Mouse (Mus musculus): ENCODE measurements at regions not wholly inside any gene's neighbourhood (a gene's known extent, or its start where the extent isn't known, plus 50 kb on each side); places are given as distances from the start of the nearest gene placed in this dataset.
A peak's percentile ranks its signal among the peaks of the same experiment; 100 is the strongest.

- intact Hi-C loops (cut with DNase I), result no loop called here
- DNase-seq (ENCODE audit: extremely low spot score in 1 of 2, low spot score in 2 of 2), result no peak
These were observed 672.2 kb upstream of the 4930452B06Rik start for GRCm38 (mm10) chr14:9338220-9338619.

GRCm38 (mm10) chr14:9337107-9337506 lies 671.1 kb upstream of the 4930452B06Rik start:
- DNase-seq (ENCODE audit: extremely low spot score in 1 of 2, low spot score in 2 of 2), result no peak
- intact Hi-C loops (cut with DNase I), result no loop called here

DNA sequence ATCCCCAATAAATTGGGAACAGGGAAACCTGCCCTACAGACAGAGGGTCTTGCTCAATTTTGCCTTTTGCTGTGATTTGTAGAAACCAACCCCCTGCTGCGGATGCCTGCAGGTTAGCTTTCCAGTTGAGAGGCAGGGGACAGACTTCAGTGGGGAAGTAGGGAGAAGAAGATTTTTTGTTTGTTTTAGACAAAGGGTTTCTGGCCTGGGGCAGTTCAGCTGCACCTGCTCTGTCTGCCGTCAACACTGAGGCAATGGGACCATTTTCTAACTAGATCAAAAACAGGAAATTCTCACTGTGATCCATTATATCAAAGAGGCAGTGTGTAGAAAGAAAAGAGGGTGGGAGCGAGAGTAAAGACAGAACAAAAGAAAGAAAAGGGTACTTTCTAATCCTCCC lies 665.6 kb upstream of the 4930452B06Rik start:
- intact Hi-C loops (cut with DNase I), result no loop called here
- DNase-seq (ENCODE audit: extremely low spot score in 1 of 2, low spot score in 2 of 2), result peak in 1 of 2 experiments; percentile 18

DNA sequence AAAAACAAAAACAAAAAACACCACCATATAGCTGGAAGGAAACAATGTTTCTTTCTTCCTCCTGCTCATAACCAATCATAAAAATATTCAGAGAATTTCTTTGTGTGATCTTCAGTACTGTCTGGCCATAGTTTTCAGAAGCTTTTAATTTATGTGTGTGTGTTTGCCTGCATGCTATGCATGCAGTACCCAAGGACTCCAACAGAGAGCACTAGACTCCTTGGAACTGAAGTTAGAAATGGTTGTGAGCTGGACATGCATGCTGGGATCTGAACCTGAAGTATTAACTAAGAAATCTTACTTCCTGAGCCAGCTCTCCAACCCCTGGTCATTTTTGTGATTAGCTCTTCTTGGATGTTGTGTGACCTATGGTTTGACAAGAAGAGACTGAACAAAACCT lies 664.7 kb upstream of the 4930452B06Rik start:
- intact Hi-C loops (cut with DNase I), result no loop called here
- no peak for DNase-seq (ENCODE audit: extremely low spot score in 1 of 2, low spot score in 2 of 2)

DNA sequence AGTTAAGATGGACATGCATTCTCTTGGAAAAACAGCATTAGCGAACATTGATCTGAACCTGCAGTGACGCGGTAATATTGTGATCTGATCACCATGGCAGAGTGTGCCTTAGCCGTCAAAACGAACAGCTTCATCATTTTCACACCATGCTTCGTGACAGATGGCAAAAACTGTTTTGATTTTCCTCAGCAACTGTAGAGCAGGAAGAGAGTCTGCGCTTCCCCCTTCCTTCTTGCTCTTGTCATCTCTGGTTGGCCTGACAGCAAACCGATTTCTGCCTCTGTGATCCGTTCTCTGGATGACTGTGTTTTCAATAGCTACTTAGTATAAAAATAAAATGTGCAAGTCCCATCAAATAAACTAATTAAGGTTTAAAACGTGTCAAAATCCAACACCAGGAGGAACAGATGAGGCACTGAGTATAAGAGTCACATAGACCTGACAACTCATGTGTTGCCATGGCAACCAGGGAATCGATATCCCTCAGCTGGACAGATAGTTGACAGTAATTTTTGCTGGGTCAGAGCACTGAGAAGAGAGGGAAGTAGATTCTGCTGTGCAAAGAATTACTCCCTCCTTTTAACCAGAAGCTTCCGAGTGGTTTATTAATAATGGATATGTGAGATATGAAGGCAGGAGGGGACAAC lies 663.9 kb upstream of the 4930452B06Rik start:
- intact Hi-C loops (cut with DNase I), result no loop called here
- peak in 1 of 2 experiments; percentile 24 for DNase-seq (ENCODE audit: extremely low spot score in 1 of 2, low spot score in 2 of 2)

GRCm38 (mm10) chr14:9327344-9327743 lies 661.3 kb upstream of the 4930452B06Rik start:
- DNase-seq (ENCODE audit: extremely low spot score in 1 of 2, low spot score in 2 of 2), result no peak
- intact Hi-C loops (cut with DNase I), result no loop called here

GRCm38 (mm10) chr14:9319842-9320241 lies 653.8 kb upstream of the 4930452B06Rik start:
- no peak for DNase-seq (ENCODE audit: extremely low spot score in 1 of 2, low spot score in 2 of 2)
- intact Hi-C loops (cut with DNase I), result no loop called here

- no peak for DNase-seq (ENCODE audit: extremely low spot score in 1 of 2, low spot score in 2 of 2)
- intact Hi-C loops (cut with DNase I), result no loop called here
These were observed 652.9 kb upstream of the 4930452B06Rik start for GRCm38 (mm10) chr14:9318796-9319465.

- no peak for DNase-seq (ENCODE audit: extremely low spot score in 1 of 2, low spot score in 2 of 2)
- intact Hi-C loops (cut with DNase I), result no loop called here
These were observed 649.2 kb upstream of the 4930452B06Rik start for GRCm38 (mm10) chr14:9315224-9315623.

- DNase-seq (ENCODE audit: extremely low spot score in 1 of 2, low spot score in 2 of 2), result no peak
- intact Hi-C loops (cut with DNase I), result no loop called here
These were observed 630.1 kb upstream of the 4930452B06Rik start for GRCm38 (mm10) chr14:9296145-9296544.

DNA sequence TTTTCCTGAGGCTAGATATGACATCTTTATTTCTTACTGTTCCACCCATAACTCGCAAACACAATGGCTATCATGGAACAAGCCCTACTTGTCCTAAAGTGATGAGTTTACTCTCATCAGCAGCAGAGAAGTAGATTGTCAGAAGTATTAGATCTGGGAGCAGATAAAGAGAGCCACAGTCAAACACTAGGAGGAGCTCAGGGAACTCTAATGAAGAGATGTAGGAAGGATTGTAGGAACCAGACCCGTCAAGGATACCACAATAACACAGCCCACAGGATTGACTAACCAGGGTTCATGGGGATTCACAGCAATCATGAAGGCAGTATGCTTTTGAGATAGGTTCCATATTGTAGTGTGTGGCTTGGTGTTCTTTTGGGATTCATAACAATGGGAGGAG lies 628.5 kb upstream of the 4930452B06Rik start:
- no peak for DNase-seq (ENCODE audit: extremely low spot score in 1 of 2, low spot score in 2 of 2)
- intact Hi-C loops (cut with DNase I), result no loop called here

GRCm38 (mm10) chr14:9288103-9288502 lies 622.1 kb upstream of the 4930452B06Rik start:
- no peak for DNase-seq (ENCODE audit: extremely low spot score in 1 of 2, low spot score in 2 of 2)
- intact Hi-C loops (cut with DNase I), result no loop called here

- DNase-seq (ENCODE audit: extremely low spot score in 1 of 2, low spot score in 2 of 2), result no peak
- intact Hi-C loops (cut with DNase I), result no loop called here
These were observed 619.6 kb upstream of the 4930452B06Rik start for GRCm38 (mm10) chr14:9285606-9286002.

GRCm38 (mm10) chr14:9284976-9285605 lies 619.1 kb upstream of the 4930452B06Rik start:
- intact Hi-C loops (cut with DNase I), result no loop called here
- no peak for DNase-seq (ENCODE audit: extremely low spot score in 1 of 2, low spot score in 2 of 2)

- intact Hi-C loops (cut with DNase I), result no loop called here
- DNase-seq (ENCODE audit: extremely low spot score in 1 of 2, low spot score in 2 of 2), result no peak
These were observed 601.4 kb upstream of the 4930452B06Rik start for GRCm38 (mm10) chr14:9267282-9268091.

DNA sequence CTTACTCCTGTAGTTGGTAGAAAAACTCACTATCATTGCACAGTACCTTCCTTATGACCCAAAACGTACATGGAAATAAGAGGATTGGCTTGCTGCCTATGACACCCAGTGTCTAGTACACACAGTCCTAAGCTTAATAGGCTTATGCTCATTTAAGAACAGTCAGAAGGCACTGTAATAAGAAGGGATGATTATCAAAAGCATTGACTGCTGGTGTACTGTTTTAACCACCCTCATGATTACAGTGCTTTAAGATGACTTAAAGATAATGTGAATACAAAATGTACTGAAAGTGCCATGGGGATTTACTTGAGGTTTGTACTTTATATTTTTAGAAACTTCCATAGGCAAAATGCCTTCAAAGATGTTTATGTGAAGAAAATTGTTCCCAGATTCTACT lies 586.0 kb upstream of the 4930452B06Rik start:
- DNase-seq (ENCODE audit: extremely low spot score in 1 of 2, low spot score in 2 of 2), result no peak
- intact Hi-C loops (cut with DNase I), result no loop called here

GRCm38 (mm10) chr14:9245266-9245665 lies 579.2 kb upstream of the 4930452B06Rik start:
- intact Hi-C loops (cut with DNase I), result no loop called here
- no peak for DNase-seq (ENCODE audit: extremely low spot score in 1 of 2, low spot score in 2 of 2)

DNA sequence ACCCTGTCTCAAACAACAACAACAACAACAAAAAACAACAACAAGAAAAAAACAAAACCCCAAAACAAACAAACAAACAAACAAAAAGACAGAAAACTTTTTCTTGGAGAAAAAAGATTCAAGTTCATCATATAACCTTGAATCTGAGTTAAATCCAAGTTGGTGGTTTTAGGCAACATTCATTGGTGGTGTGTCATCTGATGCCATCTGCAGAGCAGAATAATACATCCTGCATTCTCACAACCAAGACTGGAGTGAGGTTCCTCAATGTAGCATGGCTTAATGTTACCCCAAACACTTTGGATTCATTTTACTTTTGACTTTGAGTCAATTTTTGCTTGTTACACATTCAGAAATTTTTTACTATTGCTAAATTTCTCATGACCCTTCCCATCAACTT lies 577.3 kb upstream of the 4930452B06Rik start:
- intact Hi-C loops (cut with DNase I), result no loop called here
- DNase-seq (ENCODE audit: extremely low spot score in 1 of 2, low spot score in 2 of 2), result no peak

GRCm38 (mm10) chr14:9242118-9242517 lies 576.1 kb upstream of the 4930452B06Rik start:
- no peak for DNase-seq (ENCODE audit: extremely low spot score in 1 of 2, low spot score in 2 of 2)
- intact Hi-C loops (cut with DNase I), result no loop called here
